Mouse (Mus musculus): ENCODE measurements around the gene Snx7. TPM values are rescaled to one million over a fixed set of nuclear protein-coding genes. Genes with fewer than 3 reads are reported as not detected.

Gene Snx7
- polyA plus RNA-seq, 1 experiment from 2014 or later: 17.1 TPM

DNA sequence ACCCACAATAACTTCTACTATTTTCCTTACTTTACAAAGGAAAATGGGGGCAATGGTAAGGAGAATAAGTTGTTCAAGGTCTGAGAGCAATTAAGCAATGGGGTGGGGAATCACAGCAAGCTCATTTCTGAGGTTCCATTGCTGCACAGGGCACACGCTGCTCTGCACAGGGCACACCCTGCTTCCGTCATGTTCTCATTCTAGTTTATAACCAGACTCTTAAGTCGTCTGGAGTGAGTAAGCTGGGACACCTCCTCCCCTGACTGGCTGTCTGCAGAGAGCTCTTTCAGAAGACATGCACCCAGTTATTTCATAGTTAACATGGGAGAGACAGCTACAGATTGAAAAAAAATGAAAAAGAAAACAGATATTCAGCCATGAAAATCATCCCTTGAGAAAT lies 30.7 kb downstream of the Snx7 start:
- H3K27ac ChIP-seq (ENCODE audit: low read length): no peak overlapping the region
- WGBS: 65% methylated on average over 3 of the region's 3 CpGs
- no peaks in the 10 kb centered on the region for H3K27me3 ChIP-seq (replicated peaks; ENCODE audit: control insufficient read depth, insufficient read depth, low read length)
- no peak overlapping the region for H3K4me2 ChIP-seq (ENCODE audit: low read length)
- H3K4me3 ChIP-seq (replicated peaks; ENCODE audit: low read length): no peak overlapping the region
- no peak overlapping the region for H3K9ac ChIP-seq (replicated peaks; ENCODE audit: low read depth, low read length)
- no peaks in the 10 kb centered on the region for H3K9me3 ChIP-seq (ENCODE audit: control insufficient read depth, low read length)
- peaks cover 3% of the 10 kb centered on the region for H3K4me1 ChIP-seq (replicated peaks; ENCODE audit: control insufficient read depth, insufficient read depth, low read length)
- no peak for ATAC-seq
- no peaks in the 10 kb centered on the region for H3K36me3 ChIP-seq (ENCODE audit: control insufficient read depth, insufficient read depth)

DNA sequence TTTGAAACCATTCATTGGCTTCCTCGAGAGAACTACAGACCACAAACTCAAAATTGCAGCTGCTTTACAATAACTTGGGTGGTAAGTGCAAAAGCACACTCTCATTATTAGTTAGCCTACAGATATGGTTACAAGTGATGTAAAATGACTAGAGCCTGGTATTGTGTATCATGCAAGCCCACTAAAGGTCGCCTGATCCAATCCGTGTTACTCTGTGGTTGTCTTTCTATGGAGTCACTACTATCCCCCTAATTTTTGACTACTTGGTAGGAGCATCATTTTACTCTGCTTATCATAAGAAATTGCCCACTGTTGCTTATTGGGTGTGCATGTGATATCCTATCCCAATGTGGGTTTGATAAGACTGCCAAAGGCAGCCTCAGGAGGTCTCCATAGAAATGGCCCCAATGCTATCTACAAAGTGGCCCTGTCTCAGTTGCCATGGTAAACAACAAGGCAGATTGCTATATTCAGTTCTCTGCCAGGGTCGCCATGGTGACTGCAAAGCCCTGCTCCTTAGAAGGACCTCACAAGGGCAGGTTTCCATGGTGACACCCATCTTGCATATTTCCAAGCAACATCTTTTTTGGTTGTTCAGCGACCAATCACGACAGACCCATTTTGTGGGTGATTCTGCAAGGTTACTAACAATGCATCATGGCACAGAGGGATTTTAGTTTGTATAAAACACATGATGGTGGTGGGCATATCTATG lies 42.1 kb downstream of the Snx7 start:
- 47% methylated on average over 6 of the region's 6 CpGs for WGBS
- Histone ChIP-seq H3K4me3 (replicated peaks; ENCODE audit: low read length) (no peak overlapping the region), H3K4me2 (ENCODE audit: low read length) (no peak overlapping the region), H3K27ac (ENCODE audit: low read length) (no peak overlapping the region), H3K9me3 (ENCODE audit: control insufficient read depth, low read length) (no peaks in the 10 kb centered on the region), H3K36me3 (ENCODE audit: control insufficient read depth, insufficient read depth) (no peaks in the 10 kb centered on the region), H3K9ac (replicated peaks; ENCODE audit: low read depth, low read length) (no peak overlapping the region), H3K27me3 (replicated peaks; ENCODE audit: control insufficient read depth, insufficient read depth, low read length) (no peaks in the 10 kb centered on the region), H3K4me1 (replicated peaks; ENCODE audit: control insufficient read depth, insufficient read depth, low read length) (peaks cover 7% of the 10 kb centered on the region)
- peak; percentile 94 for ATAC-seq

DNA sequence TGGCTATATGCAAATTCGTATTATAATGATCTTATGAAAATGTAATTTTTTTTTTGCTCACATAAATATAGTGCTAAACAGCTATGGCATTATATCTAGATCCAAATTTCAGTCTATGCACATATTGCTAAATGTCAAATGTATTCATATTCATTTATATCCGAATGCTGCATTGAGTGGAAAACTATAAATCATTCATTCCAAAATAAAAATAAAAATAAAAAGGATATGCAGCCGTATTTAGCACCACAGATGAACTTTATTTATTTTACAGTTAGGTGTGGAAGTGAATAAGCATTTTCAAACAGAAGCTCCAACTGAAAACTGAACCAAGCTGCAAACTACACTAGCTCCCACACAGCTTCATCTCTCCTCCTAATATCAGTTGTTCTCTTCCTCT lies 45.5 kb downstream of the Snx7 start:
- Histone ChIP-seq H3K36me3 (ENCODE audit: control insufficient read depth, insufficient read depth) (no peaks in the 10 kb centered on the region), H3K9me3 (ENCODE audit: control insufficient read depth, low read length) (no peaks in the 10 kb centered on the region), H3K27me3 (replicated peaks; ENCODE audit: control insufficient read depth, insufficient read depth, low read length) (no peaks in the 10 kb centered on the region), H3K4me3 (replicated peaks; ENCODE audit: low read length) (no peak overlapping the region), H3K4me2 (ENCODE audit: low read length) (no peak overlapping the region), H3K4me1 (replicated peaks; ENCODE audit: control insufficient read depth, insufficient read depth, low read length) (peaks cover 7% of the 10 kb centered on the region), H3K27ac (ENCODE audit: low read length) (peak overlapping the region; percentile 42), H3K9ac (replicated peaks; ENCODE audit: low read depth, low read length) (no peak overlapping the region)
- peak; percentile 48 for ATAC-seq
- WGBS: 71% methylated on average over 3 of the region's 3 CpGs

DNA sequence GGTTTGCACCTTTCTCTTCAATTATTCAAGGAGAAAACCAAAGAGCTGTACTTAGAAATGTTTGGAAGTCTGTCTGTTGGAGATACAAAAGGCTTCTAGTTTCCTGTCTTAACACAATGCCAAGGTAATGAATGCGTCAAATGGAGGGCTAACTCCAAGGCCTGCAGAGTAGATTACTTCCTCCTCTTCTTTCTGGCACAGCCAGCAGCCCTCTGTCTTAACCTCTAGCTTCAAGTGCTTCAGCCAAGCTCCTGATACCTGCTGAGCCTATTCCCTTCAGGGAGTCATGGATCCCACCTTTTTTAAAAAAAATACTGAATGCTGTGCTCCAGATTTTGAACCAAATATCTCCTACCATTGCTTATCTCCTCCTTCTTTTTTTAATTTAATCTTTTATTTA lies 51.1 kb downstream of the Snx7 start:
- H3K9me3 ChIP-seq (ENCODE audit: control insufficient read depth, low read length): no peaks in the 10 kb centered on the region
- H3K27ac ChIP-seq (ENCODE audit: low read length): no peak overlapping the region
- no peak overlapping the region for H3K4me2 ChIP-seq (ENCODE audit: low read length)
- no peaks in the 10 kb centered on the region for H3K36me3 ChIP-seq (ENCODE audit: control insufficient read depth, insufficient read depth)
- H3K9ac ChIP-seq (replicated peaks; ENCODE audit: low read depth, low read length): no peak overlapping the region
- no peaks in the 10 kb centered on the region for H3K27me3 ChIP-seq (replicated peaks; ENCODE audit: control insufficient read depth, insufficient read depth, low read length)
- WGBS: 74% methylated on average over 1 of the region's 1 CpGs
- no peak overlapping the region for H3K4me3 ChIP-seq (replicated peaks; ENCODE audit: low read length)
- no peak for ATAC-seq
- no peaks in the 10 kb centered on the region for H3K4me1 ChIP-seq (replicated peaks; ENCODE audit: control insufficient read depth, insufficient read depth, low read length)

DNA sequence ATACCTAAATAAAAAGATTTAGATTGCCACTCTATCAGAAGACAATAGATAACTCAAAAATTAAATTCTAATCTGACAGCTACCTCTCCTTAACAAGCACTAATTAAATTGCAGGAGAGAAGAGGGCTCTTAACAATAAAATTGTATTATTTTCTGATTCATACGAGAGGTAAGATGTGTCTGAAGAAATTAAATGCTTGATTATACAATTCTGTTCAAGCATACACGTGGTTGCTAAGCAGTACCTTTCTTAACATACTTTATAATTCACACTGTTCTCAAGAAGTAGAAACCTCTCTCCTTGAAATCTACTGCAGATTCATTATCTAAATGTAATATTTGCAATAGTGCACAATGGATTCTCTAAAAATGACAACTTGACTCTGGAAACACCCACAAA lies 54.5 kb downstream of the Snx7 start:
- Histone ChIP-seq H3K9ac (replicated peaks; ENCODE audit: low read depth, low read length) (no peak overlapping the region), H3K27me3 (replicated peaks; ENCODE audit: control insufficient read depth, insufficient read depth, low read length) (no peaks in the 10 kb centered on the region), H3K36me3 (ENCODE audit: control insufficient read depth, insufficient read depth) (no peaks in the 10 kb centered on the region), H3K4me3 (replicated peaks; ENCODE audit: low read length) (no peak overlapping the region), H3K4me1 (replicated peaks; ENCODE audit: control insufficient read depth, insufficient read depth, low read length) (no peaks in the 10 kb centered on the region), H3K4me2 (ENCODE audit: low read length) (no peak overlapping the region), H3K9me3 (ENCODE audit: control insufficient read depth, low read length) (no peaks in the 10 kb centered on the region), H3K27ac (ENCODE audit: low read length) (no peak overlapping the region)
- ATAC-seq: peak; percentile 58; the same call in 1 of the 2 replicates
- 68% methylated on average over 2 of the region's 2 CpGs for WGBS

DNA sequence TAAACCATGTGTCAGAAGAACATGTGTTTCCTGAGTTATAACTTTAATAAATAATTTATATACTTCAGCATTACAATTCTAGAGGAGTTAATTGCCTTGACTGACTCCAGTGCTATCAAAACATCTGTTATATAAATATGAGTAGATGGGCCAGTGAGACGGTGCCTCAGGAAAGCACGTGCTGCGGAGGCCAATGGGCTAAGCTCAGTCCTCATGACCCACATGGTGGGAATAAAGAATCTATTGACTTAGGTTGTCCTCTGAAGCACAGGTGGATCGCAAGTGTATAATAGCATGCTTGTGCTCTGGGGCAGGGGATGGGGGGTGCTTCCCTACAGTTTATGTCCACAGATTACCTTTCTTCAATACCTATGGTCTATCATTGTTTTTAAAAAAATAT lies 56.6 kb downstream of the Snx7 start:
- Histone ChIP-seq H3K27me3 (replicated peaks; ENCODE audit: control insufficient read depth, insufficient read depth, low read length) (no peaks in the 10 kb centered on the region), H3K36me3 (ENCODE audit: control insufficient read depth, insufficient read depth) (no peaks in the 10 kb centered on the region), H3K4me2 (ENCODE audit: low read length) (no peak overlapping the region), H3K4me3 (replicated peaks; ENCODE audit: low read length) (no peak overlapping the region), H3K9me3 (ENCODE audit: control insufficient read depth, low read length) (no peaks in the 10 kb centered on the region), H3K9ac (replicated peaks; ENCODE audit: low read depth, low read length) (no peak overlapping the region), H3K4me1 (replicated peaks; ENCODE audit: control insufficient read depth, insufficient read depth, low read length) (no peaks in the 10 kb centered on the region), H3K27ac (ENCODE audit: low read length) (no peak overlapping the region)
- 91% methylated on average over 4 of the region's 4 CpGs for WGBS
- ATAC-seq: no peak

DNA sequence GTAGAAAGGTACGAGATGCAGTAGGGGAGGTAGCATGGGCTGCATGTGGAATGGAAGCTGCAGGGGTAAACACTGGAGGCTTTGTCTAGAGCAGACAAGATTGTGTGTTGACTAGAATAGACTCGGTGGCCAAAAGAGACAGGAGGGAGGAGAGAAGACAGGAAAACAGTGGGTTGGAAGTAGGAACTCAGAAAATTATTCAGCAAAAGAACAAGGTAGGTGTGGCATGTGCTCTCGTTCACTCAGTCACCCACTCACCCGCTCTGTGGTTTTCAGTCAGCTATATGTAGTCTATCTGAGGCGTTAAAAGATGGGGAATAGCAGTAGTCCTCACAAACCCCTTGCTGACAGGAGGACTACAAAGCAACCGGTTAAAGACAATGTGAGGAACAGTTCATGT lies 63.0 kb downstream of the Snx7 start:
- H3K4me1 ChIP-seq (replicated peaks; ENCODE audit: control insufficient read depth, insufficient read depth, low read length): no peaks in the 10 kb centered on the region
- no peak overlapping the region for H3K4me3 ChIP-seq (replicated peaks; ENCODE audit: low read length)
- no peaks in the 10 kb centered on the region for H3K36me3 ChIP-seq (ENCODE audit: control insufficient read depth, insufficient read depth)
- H3K27me3 ChIP-seq (replicated peaks; ENCODE audit: control insufficient read depth, insufficient read depth, low read length): no peaks in the 10 kb centered on the region
- H3K4me2 ChIP-seq (ENCODE audit: low read length): no peak overlapping the region
- no peaks in the 10 kb centered on the region for H3K9me3 ChIP-seq (ENCODE audit: control insufficient read depth, low read length)
- no peak for ATAC-seq
- H3K9ac ChIP-seq (replicated peaks; ENCODE audit: low read depth, low read length): no peak overlapping the region
- no peak overlapping the region for H3K27ac ChIP-seq (ENCODE audit: low read length)
- 94% methylated on average over 6 of the region's 6 CpGs for WGBS

DNA sequence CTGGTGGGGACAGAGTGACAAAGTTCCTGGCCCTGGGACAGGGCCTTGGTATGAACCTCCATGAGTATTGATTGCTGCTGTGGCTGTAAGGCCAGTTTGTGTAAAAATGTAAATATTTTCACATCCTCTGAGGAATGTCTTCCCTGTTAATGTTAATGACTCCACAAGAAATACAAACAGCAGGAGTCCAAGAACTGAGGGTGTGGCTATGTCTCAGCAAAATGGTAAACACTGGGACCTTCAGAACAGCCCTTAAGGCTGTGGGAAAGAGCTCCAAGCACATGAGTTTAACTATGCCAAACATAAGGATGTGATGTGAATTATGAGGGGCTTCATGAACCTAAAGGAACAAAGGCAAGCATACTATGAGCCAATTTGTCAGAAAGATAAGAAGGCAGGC lies 74.2 kb downstream of the Snx7 start:
- Histone ChIP-seq H3K4me2 (ENCODE audit: low read length) (no peak overlapping the region), H3K27ac (ENCODE audit: low read length) (no peak overlapping the region), H3K4me3 (replicated peaks; ENCODE audit: low read length) (no peak overlapping the region), H3K4me1 (replicated peaks; ENCODE audit: control insufficient read depth, insufficient read depth, low read length) (no peaks in the 10 kb centered on the region), H3K36me3 (ENCODE audit: control insufficient read depth, insufficient read depth) (no peaks in the 10 kb centered on the region), H3K9ac (replicated peaks; ENCODE audit: low read depth, low read length) (no peak overlapping the region), H3K9me3 (ENCODE audit: control insufficient read depth, low read length) (no peaks in the 10 kb centered on the region), H3K27me3 (replicated peaks; ENCODE audit: control insufficient read depth, insufficient read depth, low read length) (no peaks in the 10 kb centered on the region)
- ATAC-seq: no peak

DNA sequence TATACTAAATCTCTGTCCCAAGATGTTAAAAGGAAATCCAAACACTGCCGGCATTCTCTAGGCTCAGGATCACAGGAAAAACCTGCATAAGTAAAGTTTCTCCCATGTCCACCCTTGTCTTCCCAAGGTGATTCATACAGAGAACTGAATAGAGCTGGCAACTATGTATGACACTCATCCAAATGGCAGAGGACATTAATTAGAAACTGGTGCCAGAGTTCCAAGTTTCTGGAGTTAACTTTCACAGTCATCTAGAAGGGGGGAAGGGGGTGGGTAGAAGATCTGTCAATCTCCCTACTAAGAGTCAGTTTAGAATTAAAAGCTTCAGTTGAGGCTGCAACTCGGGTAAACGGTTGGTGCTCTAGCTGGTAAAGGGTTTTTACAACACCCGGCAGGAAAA lies 76.8 kb downstream of the Snx7 start:
- 52% methylated on average over 4 of the region's 4 CpGs for WGBS
- Histone ChIP-seq H3K36me3 (ENCODE audit: control insufficient read depth, insufficient read depth) (no peaks in the 10 kb centered on the region), H3K27me3 (replicated peaks; ENCODE audit: control insufficient read depth, insufficient read depth, low read length) (no peaks in the 10 kb centered on the region), H3K4me3 (replicated peaks; ENCODE audit: low read length) (no peak overlapping the region), H3K9me3 (ENCODE audit: control insufficient read depth, low read length) (no peaks in the 10 kb centered on the region), H3K4me1 (replicated peaks; ENCODE audit: control insufficient read depth, insufficient read depth, low read length) (peaks cover 4% of the 10 kb centered on the region; the same call in 1 of the 2 replicates), H3K9ac (replicated peaks; ENCODE audit: low read depth, low read length) (no peak overlapping the region), H3K27ac (ENCODE audit: low read length) (no peak overlapping the region), H3K4me2 (ENCODE audit: low read length) (no peak overlapping the region)
- ATAC-seq: no peak

DNA sequence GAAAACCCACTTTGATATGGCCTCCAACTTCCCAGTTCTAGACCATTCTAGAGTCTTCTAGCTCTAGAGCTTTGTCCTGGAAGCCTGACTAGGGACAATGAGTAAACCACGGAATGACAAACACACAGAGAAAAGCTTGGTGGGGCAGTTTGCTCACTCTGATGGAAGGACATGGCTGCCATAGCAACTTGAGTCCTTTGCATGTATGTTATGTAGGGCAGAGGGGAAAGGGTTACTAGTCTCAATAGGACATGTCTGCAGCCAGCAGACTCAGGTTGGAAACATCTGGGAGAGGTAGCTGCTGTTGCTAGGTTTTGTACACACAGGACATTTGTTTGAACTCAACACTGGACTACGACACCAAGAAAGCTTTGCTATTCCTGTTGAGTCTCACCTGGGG lies 77.5 kb downstream of the Snx7 start:
- H3K9me3 ChIP-seq (ENCODE audit: control insufficient read depth, low read length): no peaks in the 10 kb centered on the region
- H3K27me3 ChIP-seq (replicated peaks; ENCODE audit: control insufficient read depth, insufficient read depth, low read length): no peaks in the 10 kb centered on the region
- H3K4me3 ChIP-seq (replicated peaks; ENCODE audit: low read length): no peak overlapping the region
- H3K36me3 ChIP-seq (ENCODE audit: control insufficient read depth, insufficient read depth): no peaks in the 10 kb centered on the region
- H3K9ac ChIP-seq (replicated peaks; ENCODE audit: low read depth, low read length): no peak overlapping the region
- peaks cover 4% of the 10 kb centered on the region; the same call in 1 of the 2 replicates for H3K4me1 ChIP-seq (replicated peaks; ENCODE audit: control insufficient read depth, insufficient read depth, low read length)
- no peak overlapping the region for H3K4me2 ChIP-seq (ENCODE audit: low read length)
- H3K27ac ChIP-seq (ENCODE audit: low read length): no peak overlapping the region
- no peak for ATAC-seq
- WGBS: 74% methylated on average over 2 of the region's 2 CpGs

All from forebrain, embryonic 16.5 days (tissue).